Mouse (Mus musculus) fat pad, adult 2 months (tissue): ENCODE results near the gene Meis1.

ENCODE experiments used
- DNase-seq: peaks from one replicate; pipeline ENCODE4 v3.0.0-alpha.2; 2011; ENCODE audit warnings: low read depth, low spot score; ENCODE audit errors: extremely low read depth

The Meis1 gene

GRCm38 (mm10) chr11:19014441-19015161 lies 4.2 kb downstream of the Meis1 start:
- no peak for DNase-seq

DNA sequence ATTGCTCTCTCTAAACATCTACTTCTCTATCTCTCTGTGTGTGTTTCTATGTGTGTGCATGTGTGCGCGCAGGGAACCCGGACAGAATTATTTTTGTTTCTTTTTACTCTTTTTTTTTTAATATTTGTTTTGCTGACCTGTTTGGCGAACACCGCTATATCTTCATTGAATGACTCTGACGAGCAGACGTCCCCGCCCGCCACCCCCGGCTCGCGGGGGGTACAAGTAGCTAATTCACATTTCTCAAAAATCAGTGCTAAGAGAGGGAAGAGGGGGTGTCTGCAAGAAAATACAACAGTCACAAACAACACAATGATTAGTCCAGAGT lies 4.7 kb downstream of the Meis1 start:
- no peak for DNase-seq

GRCm38 (mm10) chr11:19013141-19014112 lies 5.4 kb downstream of the Meis1 start:
- DNase-seq: no peak

GRCm38 (mm10) chr11:19012463-19013115 lies 6.2 kb downstream of the Meis1 start:
- DNase-seq: no peak

- no peak for DNase-seq
Measured at GRCm38 (mm10) chr11:19012001-19012400, 6.8 kb downstream of the Meis1 start.

GRCm38 (mm10) chr11:19011108-19011805 lies 7.5 kb downstream of the Meis1 start:
- DNase-seq: no peak

GRCm38 (mm10) chr11:19010396-19010811 lies 8.4 kb downstream of the Meis1 start:
- DNase-seq: no peak

GRCm38 (mm10) chr11:19009536-19010395 lies 9.0 kb downstream of the Meis1 start:
- no peak for DNase-seq

DNA sequence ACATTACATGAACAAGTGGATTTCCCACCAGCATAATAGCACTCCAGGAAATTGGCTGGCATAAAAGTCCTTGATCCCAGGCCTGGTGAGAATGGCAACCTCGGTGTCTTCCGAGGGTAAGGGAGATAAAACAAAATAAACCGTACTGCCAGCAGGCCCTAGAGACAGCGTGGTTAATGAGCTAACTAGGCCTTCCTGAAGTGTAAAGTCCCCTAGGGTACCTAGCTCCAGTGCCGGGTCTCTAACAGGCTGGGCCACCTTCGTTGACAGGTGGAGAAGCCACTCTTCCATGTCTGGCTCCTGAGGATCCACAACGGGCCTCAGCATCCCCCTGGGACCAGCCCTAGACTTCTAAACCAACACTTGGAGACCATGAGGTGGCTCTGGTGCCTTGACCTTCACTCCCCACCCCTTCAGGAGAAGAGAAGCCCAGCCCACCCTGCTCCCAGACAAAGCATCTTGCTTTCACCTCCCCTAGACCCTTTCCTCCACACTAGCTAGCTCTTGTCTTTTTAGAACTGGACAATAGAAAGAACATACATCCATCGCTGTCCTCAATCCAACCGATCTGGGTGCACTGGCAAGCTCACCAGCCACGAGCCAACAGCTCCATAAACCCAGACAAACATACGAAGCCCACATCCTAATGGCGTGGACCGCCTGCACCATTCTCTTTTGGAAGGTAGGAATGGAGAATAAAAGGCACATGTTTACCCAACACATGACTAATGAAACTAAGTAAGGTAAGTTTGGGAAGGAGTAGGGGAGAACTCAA lies 10.0 kb downstream of the Meis1 start:
- DNase-seq: no peak

DNA sequence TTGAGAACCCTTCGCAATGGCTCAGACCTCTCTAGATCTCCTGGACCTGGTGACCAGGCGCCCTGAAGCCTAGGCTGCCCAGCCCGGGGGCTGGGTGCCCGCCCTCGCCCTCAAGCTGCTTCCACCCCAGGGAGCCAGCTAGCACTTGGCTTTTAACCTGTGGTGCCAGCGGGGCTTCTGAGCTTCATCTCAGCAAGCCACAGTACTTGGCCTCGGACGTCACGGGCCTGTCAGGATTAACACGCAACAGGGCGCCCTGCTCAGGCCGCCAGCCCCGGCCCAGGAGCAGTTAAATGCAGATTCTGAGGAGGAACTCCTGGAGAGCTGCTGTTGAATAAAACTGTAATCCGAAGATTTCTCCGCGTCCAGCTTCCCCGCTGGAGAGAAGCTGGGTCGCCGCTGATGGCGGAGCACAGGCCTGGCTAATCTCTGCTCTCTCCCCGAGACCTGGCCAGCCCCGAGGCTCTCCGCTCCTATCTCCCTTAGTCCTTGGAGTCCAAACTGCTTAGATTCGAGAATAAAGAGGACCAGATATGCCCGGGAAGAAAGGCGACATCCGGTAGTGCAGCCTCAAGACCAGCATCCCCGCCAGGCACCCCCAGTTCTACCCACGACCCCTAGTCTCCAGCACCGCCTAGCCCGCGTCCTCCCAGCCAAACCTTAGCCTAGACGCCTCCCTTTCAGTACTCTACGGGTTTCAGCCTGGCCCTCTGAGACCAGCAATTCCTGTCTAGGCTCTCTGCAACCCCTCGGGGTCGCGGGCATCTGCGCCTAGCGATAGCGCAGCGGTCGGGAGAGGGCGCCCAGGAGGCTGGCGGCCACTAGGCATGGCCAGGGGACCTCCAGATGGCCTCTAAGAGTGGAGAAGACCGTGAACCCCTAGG lies 11.0 kb downstream of the Meis1 start:
- DNase-seq: no peak

GRCm38 (mm10) chr11:19007068-19007467 lies 11.7 kb downstream of the Meis1 start:
- DNase-seq: no peak

DNA sequence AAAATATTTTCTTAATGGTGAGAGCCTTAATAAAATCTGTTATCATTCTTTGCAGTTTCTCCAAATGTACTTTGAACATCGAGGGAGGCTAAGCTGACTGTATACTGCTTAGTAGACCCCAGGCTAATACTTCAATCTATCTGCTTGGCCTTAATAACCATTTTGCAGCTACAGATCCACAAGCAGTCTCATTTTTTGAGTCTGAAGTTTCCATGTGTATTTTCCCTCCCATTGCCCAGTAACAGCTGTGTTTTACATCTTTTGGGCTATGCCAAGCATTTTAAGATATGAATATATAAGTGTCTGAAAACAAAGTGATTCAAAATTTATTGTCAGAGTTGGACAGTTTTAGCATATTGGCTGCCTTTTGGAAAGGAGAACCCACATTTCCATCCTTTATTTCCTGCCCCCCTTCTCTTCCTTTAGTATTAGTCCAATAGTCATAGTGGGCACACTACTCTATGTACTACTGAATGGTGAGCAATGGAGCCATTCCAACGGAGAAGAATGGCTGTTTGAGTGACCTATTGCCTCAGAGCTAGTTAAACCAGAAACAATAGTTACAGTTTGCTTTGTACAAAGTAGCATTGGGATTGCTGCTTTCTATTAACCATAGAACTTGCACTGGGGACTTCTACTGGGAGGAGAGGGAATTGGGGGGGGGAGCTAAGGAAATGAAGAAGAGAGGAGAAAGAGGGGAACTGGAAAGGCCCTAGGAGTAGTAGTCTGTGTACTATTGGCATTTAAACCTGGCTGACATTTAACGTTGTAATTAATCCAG lies 12.7 kb downstream of the Meis1 start:
- DNase-seq: no peak

GRCm38 (mm10) chr11:19005007-19005912 lies 13.5 kb downstream of the Meis1 start:
- no peak for DNase-seq

- DNase-seq: no peak
Measured at GRCm38 (mm10) chr11:19003066-19003465, 15.7 kb downstream of the Meis1 start.

DNA sequence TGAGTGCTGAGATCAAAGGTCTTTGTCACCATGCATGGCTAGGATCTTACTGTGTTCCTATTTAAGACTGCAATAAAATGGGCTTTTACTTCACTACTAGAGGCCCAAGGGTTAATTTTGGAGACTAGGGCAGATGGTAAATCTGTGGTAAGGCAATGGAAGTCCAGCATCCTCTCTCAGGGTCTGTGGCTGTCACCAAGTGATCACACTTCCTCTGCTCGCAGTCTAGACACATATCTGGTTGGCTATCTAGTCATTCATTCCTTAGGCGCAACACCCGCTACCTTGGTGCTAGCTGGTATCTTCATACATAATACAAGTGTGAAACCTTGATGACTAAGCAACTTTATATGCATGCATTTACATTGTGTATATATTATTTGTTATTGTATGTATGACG lies 22.0 kb downstream of the Meis1 start:
- no peak for DNase-seq

DNA sequence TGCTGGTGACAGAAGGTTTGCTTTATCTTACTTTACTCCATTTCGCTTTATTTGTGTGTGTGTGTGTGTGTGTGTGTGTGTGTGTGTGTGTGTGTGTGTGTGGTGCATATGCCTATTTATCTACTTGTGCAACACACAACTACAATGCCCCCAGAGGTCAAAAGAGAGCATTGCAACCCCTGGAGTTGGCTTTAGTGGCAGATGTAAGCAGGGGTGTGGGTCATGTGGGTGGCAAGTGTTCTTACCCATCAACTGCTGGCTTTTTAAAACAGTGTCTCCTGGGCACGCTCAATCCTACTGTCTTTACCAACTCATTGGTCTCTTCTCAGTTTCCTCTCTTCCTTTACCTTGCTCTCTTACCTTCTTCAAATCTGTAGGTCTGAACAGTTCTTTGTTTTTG lies 22.5 kb downstream of the Meis1 start:
- no peak for DNase-seq

DNA sequence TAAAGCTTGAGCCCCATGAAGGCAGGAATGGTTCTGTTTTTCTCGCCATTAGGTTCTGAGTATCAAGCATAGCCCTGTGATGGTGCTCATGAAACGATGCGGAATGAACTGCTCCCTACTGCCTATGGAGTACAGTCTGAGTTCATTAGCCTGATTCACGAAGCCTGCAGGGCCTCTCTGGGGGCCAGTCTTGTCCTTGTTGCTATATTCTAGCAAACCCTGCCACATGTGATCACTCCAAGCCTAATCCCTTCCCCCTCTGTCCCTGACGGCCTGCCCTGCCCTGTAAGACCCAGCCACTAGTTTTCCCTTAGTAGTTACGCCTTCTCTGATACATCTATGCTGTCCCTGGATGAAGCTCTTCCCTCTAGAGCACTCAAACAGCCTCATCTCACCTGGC lies 26.0 kb downstream of the Meis1 start:
- no peak for DNase-seq
